Mouse (Mus musculus) kidney, postnatal 0 days (tissue): ENCODE measurements around the gene Ddo. TPM values are rescaled to one million over a fixed set of nuclear protein-coding genes. Genes with fewer than 3 reads are reported as not detected.

Experiments
- ATAC-seq: fragments of 200-750 bp; cut with Nextera tagmentation; replicated peaks from 2 replicates; pipeline ENCODE4 v1.8.0; 2017; ENCODE audit warnings: low read depth, moderate number of reproducible peaks, moderate TSS enrichment, moderate library complexity; ENCODE audit not compliant: low FRiP score
- DNase-seq: peaks from one replicate; pipeline ENCODE4 v3.0.0-alpha.2; 2016; ENCODE audit warnings: low spot score
- H3K27ac ChIP-seq: fragments of 300-500 bp; sonication (generic); 2 replicates; pipeline ENCODE4 v1.5.1; 2014; ENCODE audit warnings: mild to moderate bottlenecking
- H3K27me3 ChIP-seq: fragments of 300-500 bp; sonication (generic); 2 replicates; pipeline ENCODE4 v1.6.1; 2014; ENCODE audit warnings: low read length, mixed read lengths; ENCODE audit not compliant: insufficient read depth
- H3K36me3 ChIP-seq: fragments of 300-500 bp; sonication (generic); 2 replicates; pipeline ENCODE4 v1.6.1; 2014; ENCODE audit warnings: low read length, mixed read lengths; ENCODE audit not compliant: insufficient read depth
- H3K4me1 ChIP-seq: fragments of 300-500 bp; sonication (generic); replicated peaks from 2 replicates; pipeline ENCODE4 v1.6.1; 2014; ENCODE audit warnings: antibody characterized with exemption, low read length, mixed read lengths; ENCODE audit not compliant: insufficient read depth
- H3K4me2 ChIP-seq: fragments of 300-500 bp; sonication (generic); 2 replicates; pipeline ENCODE4 v1.6.1; 2014; ENCODE audit warnings: mild to moderate bottlenecking, low read length, moderate library complexity, mixed read lengths
- H3K4me3 ChIP-seq: fragments of 300-500 bp; sonication (generic); replicated peaks from 2 replicates; pipeline ENCODE4 v1.5.1; 2014; ENCODE audit warnings: low read depth, low read length
- H3K9ac ChIP-seq: fragments of 300-500 bp; sonication (generic); 2 replicates; pipeline ENCODE4 v1.6.1; 2014; ENCODE audit warnings: low read depth, low read length
- H3K9me3 ChIP-seq: fragments of 300-500 bp; sonication (generic); replicated peaks from 2 replicates; pipeline ENCODE4 v1.6.1; 2016; ENCODE audit warnings: low read length, inconsistent platforms, mixed read lengths
- CTCF ChIP-seq: IDR thresholded peaks from 2 replicates; pipeline ENCODE4 v1.5.1; 2016; ENCODE audit warnings: antibody characterized with exemption, low read depth, mild to moderate bottlenecking, moderate library complexity
- WGBS: fragments of 180-500 bp; shearing (Covaris S2); extraction: QIAGEN DNeasy Blood & Tissue Kit; methylation state at CpG from one replicate; pipeline ENCODE4 v1.1.7; 2014; 5-methylcytosine and 5-hydroxymethylcytosine counted together
- polyA plus RNA-seq: library from polyadenylated mRNA; unstranded; fragments of >200 nt; fragmentation: Nextera tagmentation; extraction: Ambion mirVana; gene quantifications from 2 replicates; pipeline ENCODE4 v1.2.1, GENCODE M21; 2015

Ddo gene
- polyA plus RNA-seq, 1 experiment from 2014 or later: 3.6 TPM

DNA sequence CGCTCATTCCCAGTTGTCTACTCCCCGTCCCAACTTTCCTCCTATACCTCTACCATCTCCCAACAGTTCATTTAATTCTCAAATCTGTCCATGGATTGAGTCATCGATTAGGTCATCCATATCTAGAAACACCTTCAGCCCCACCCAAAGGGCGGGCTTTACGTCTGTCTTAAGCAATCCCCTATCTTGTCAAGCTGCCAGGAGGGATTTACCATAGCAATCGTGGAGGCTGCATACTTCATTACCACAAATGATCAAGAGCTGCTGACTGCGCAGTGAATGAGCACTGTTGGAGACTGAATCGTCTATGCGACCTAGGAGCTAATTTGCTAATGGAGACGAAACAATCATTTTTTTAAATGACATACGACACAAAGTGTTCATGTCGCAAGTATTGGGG is 19.0 kb downstream of the Ddo start:
- no peak for TF ChIP-seq CTCF
- Histone ChIP-seq H3K4me3 (no peak overlapping the region), H3K27ac (no peak overlapping the region), H3K27me3 (no peaks in the 10 kb centered on the region), H3K9ac (no peak overlapping the region), H3K4me1 (no peaks in the 10 kb centered on the region), H3K36me3 (no peaks in the 10 kb centered on the region), H3K4me2 (no peak overlapping the region), H3K9me3 (no peaks in the 10 kb centered on the region)
- WGBS: 87% methylated on average over 12 of the region's 12 CpGs
- ATAC-seq: no peak
- DNase-seq: no peak

DNA sequence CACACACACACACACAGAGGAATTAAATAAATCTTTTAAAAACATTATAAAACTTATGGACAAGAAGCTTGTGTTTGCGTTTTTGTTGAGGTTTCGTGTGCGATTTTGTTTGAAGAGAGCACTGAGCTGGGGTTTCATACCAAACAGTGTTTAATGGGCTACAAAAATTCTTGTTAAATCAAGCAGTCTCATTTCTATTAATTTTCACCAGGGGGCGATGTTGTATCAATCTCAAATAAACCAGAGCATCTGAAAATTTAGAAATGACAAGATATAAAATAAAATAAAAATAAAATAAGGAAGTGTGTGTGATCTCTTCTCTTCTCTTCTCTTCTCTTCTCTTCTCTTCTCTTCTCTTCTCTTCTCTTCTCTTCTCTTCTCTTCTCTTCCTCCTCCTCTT is 19.8 kb downstream of the Ddo start:
- H3K4me3 ChIP-seq: no peak overlapping the region
- ATAC-seq (no peak), DNase-seq (peak; percentile 82)
- no peak overlapping the region for H3K27ac ChIP-seq
- WGBS: 22% methylated on average over 4 of the region's 4 CpGs
- H3K9me3 ChIP-seq: no peaks in the 10 kb centered on the region
- H3K4me1 ChIP-seq: no peaks in the 10 kb centered on the region
- H3K4me2 ChIP-seq: no peak overlapping the region
- TF ChIP-seq CTCF: peak; percentile 73
- no peak overlapping the region for H3K9ac ChIP-seq
- no peaks in the 10 kb centered on the region for H3K36me3 ChIP-seq
- no peaks in the 10 kb centered on the region for H3K27me3 ChIP-seq

DNA sequence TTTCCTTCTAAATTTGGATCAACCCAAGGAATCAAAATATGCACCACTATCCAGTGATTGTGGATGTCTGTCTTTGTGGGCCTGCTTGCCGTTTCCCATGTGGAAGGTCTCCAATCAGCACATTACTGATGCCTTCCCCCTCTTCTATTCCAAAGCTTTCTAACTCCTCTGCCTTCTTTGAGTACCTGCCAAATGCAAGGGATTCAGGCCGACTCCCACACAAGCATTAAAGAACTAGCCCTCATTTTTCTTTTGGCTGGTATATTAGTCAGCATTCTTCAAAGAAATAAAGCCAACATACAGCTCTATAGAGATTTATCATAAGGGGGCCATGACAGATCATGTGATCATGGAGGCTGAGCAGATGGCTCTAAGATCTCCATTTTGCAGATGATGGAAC is 21.9 kb downstream of the Ddo start:
- ATAC-seq: no peak
- 54% methylated on average over 2 of the region's 2 CpGs for WGBS
- no peak overlapping the region for H3K4me3 ChIP-seq

DNA sequence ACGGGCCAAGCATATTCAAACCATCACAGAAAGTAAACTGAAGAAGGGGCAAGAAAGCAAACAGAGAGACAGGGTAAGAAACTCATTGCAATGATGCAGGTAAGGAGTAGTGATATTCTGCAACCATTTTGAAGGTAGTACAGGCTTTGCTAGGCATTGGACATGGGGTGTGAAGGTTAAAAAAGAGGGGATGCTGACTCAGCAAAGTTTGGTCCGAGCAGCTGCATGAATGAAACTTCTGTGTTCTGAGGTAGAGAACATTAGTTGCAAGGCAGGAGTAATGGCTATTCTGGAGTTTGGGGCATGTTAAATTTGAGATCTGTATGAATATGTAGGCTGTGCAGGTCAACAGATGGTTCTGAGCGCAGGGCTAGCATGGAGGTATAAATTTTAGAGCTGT is 35.5 kb downstream of the Ddo start:
- no peak for TF ChIP-seq CTCF

More for the DNA sequence above, 21.9 kb downstream of the Ddo start:
- no peaks in the 10 kb centered on the region for H3K4me1 ChIP-seq
- TF ChIP-seq CTCF: no peak
- no peak overlapping the region for H3K4me2 ChIP-seq
- no peak overlapping the region for H3K9ac ChIP-seq
- H3K36me3 ChIP-seq: no peaks in the 10 kb centered on the region
- no peaks in the 10 kb centered on the region for H3K9me3 ChIP-seq
- no peak for DNase-seq
- no peaks in the 10 kb centered on the region for H3K27me3 ChIP-seq
- H3K27ac ChIP-seq: no peak overlapping the region

DNA sequence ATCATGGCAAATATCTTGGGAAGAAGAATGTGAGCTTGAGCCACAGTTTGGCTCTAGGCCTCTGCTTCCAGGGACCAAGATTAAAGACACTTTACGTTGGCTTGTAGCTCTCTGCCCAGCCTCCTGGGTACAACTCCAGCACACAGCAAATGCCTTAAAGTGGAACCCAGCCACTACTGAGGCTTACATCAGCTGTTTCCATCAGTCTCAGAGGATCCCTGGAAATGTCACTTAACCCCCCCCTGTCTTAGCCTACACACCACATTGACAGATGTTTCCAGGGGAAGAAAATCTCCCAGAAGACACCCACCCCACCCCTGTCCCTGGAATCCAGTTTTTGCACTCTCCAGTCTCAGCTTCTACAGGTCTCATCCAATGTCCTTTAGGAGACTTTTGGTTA is 37.1 kb downstream of the Ddo start:
- Histone ChIP-seq H3K27me3 (no peaks in the 10 kb centered on the region), H3K4me2 (no peak overlapping the region), H3K9ac (no peak overlapping the region), H3K36me3 (no peaks in the 10 kb centered on the region), H3K9me3 (no peaks in the 10 kb centered on the region), H3K4me3 (no peak overlapping the region), H3K27ac (no peak overlapping the region), H3K4me1 (no peaks in the 10 kb centered on the region)
- ATAC-seq (no peak), DNase-seq (no peak)
- 96% methylated on average over 1 of the region's 1 CpGs for whole genome bisulfite sequencing
- TF ChIP-seq CTCF: no peak

More for the DNA sequence above, 35.5 kb downstream of the Ddo start:
- Histone ChIP-seq H3K4me2 (no peak overlapping the region), H3K9ac (no peak overlapping the region), H3K36me3 (no peaks in the 10 kb centered on the region), H3K4me3 (no peak overlapping the region), H3K27ac (no peak overlapping the region), H3K9me3 (no peaks in the 10 kb centered on the region), H3K4me1 (no peaks in the 10 kb centered on the region), H3K27me3 (no peaks in the 10 kb centered on the region)
- DNase-seq: no peak
- no peak for ATAC-seq
- WGBS: 66% methylated on average over 3 of the region's 3 CpGs

DNA sequence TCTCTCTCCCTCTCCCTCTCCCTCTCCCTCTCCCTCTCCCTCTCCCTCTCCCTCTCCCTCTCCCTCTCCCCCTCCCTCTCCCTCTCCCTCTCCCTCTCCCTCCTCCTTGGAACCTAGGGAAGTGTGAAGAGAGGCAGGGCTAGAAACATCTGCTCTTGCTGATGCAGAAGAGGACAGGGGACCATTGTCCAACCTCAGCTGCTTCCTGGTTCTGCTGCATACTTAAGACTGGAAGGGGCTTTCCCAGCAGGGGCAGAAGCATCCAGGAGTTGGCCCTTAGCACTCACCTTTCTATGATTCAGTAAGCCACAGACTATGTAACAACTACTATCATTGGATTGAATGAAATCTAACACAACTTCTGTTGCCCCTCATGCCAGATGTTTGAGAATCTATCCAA is 38.8 kb downstream of the Ddo start:
- DNase-seq (no peak), ATAC-seq (no peak)
- Histone ChIP-seq H3K9ac (no peak overlapping the region), H3K27me3 (no peaks in the 10 kb centered on the region), H3K27ac (no peak overlapping the region), H3K9me3 (no peaks in the 10 kb centered on the region), H3K4me3 (no peak overlapping the region), H3K4me2 (no peak overlapping the region), H3K4me1 (no peaks in the 10 kb centered on the region), H3K36me3 (no peaks in the 10 kb centered on the region)
- TF ChIP-seq CTCF: no peak

DNA sequence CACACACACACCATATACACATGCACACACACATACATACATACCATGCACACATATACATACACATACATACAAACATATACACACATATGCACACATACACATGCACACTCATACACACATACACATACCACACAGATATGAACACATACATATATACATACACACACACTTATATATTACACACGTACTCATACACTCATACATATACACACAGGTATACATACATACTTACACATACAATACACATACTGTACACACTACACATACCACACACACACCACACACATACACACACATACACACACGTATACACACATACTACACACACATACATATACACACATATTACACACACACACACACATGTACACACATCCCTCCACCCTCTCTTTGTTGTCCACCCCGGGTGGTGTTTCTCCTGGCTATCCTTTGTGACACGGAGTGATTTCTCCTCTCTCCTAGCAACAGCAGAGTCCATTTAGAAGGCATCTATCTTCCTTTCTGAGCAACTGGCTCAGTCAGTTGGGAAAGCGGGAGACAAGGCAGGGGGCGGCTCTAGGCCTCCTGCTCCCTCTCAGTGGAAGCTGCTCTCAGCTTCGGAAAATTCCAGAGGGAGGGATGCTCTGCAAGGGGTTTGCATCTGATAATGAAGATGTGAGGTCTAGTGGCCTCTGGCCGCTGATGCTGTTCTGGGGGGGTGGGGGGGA is 42.9 kb downstream of the Ddo start:
- H3K27ac ChIP-seq: no peak overlapping the region
- no peak for DNase-seq
- TF ChIP-seq CTCF: no peak

More for the DNA sequence above, 42.9 kb downstream of the Ddo start:
- Histone ChIP-seq H3K9ac (no peak overlapping the region), H3K4me2 (no peak overlapping the region), H3K27me3 (no peaks in the 10 kb centered on the region), H3K36me3 (no peaks in the 10 kb centered on the region), H3K9me3 (no peaks in the 10 kb centered on the region), H3K4me1 (0 out of 2 replicates have a peak, but pooled peaks cover 6% of the 10 kb centered on the region), H3K4me3 (no peak overlapping the region)
- no peak for ATAC-seq
- WGBS: 72% methylated on average over 8 of the region's 8 CpGs
